26 mouse cellular contexts compared by ENCODE assay signal in the genomic region with DNA sequence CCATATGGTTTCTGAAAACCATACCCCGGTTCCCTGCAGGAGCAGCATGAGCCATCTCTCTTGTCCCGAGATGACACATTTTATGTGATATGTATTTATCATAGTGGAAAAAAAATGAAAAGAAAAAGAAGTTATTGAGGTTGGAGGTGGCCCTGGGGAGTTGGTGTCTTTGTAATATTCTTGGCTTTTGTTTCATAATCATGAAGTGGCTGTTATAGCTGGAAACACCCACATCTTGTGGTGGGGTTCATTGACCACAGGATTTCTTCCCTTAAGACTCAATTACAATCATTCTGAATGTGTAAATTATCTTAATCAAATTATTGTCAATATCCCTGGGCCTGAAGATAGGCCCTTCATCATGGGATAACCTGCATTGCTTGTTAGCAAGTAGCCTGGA.
"Had no signal": no experiment of that assay in that cellular context is flagged by ENCODE, and none has a peak within 500 bp of the region (broad histone marks: within the 10 kb centered on the region; RNA-seq: fewer than 3 reads in every experiment).

No protein-coding gene starts in this region.

- H3K4me1 ChIP-seq: heart, embryonic 13.5 days; heart, embryonic 15.5 days; hindbrain, embryonic 10.5 days; hindbrain, embryonic 12.5 days; intestine, embryonic 15.5 days; limb, embryonic 13.5 days; limb, embryonic 15.5 days had no signal

- H3K27ac ChIP-seq: heart, embryonic 10.5 days; heart, embryonic 13.5 days; heart, embryonic 15.5 days; hindbrain, embryonic 10.5 days; hindbrain, embryonic 12.5 days; hindbrain, embryonic 14.5 days; intestine, embryonic 15.5 days; layer of hippocampus, adult 2 months; left cerebral cortex, adult 2 months; limb, embryonic 13.5 days; limb, embryonic 15.5 days; liver, embryonic 12.5 days; liver, embryonic 14.5 days had no signal

- H3K36me3 ChIP-seq: heart, embryonic 10.5 days; heart, embryonic 13.5 days; heart, embryonic 15.5 days; hindbrain, embryonic 10.5 days; hindbrain, embryonic 12.5 days; intestine, embryonic 15.5 days; limb, embryonic 13.5 days; limb, embryonic 15.5 days; liver, embryonic 12.5 days had no signal

- DNase-seq: gastrocnemius, postnatal 14 days; heart, adult 18-20 months; heart, postnatal 14 days; heart, postnatal 4 days; kidney, adult 18-20 months; kidney, adult 8-10 months; kidney, postnatal 10 days; kidney, postnatal 25 days; kidney, postnatal 4 days; left cerebral cortex, postnatal 4 days had no signal

- H3K4me3 ChIP-seq: heart, embryonic 10.5 days; heart, embryonic 13.5 days; heart, embryonic 15.5 days; hindbrain, embryonic 10.5 days; hindbrain, embryonic 12.5 days; intestine, embryonic 15.5 days; layer of hippocampus, adult 2 months; left cerebral cortex, adult 2 months; limb, embryonic 13.5 days; limb, embryonic 15.5 days; liver, embryonic 12.5 days had no signal

- ATAC-seq: hindbrain, embryonic 16.5 days; inflammation-experienced regulatory T-cells, adult 6 months; intestine, embryonic 15.5 days; intestine, postnatal 0 days; liver, embryonic 12.5 days had no signal

- H3K27me3 ChIP-seq: heart, embryonic 15.5 days; hindbrain, embryonic 12.5 days; intestine, embryonic 15.5 days; limb, embryonic 13.5 days; limb, embryonic 15.5 days had no signal

- H3K9me3 ChIP-seq: heart, embryonic 10.5 days; heart, embryonic 13.5 days; heart, embryonic 15.5 days; hindbrain, embryonic 10.5 days; hindbrain, embryonic 12.5 days; intestine, embryonic 15.5 days; limb, embryonic 13.5 days; limb, embryonic 15.5 days; liver, embryonic 12.5 days had no signal
